Mouse (Mus musculus) thymus, postnatal 25 days (tissue): ENCODE measurements around the gene Itih5.

Experiments
- DNase-seq: peaks from one replicate; pipeline ENCODE4 v3.0.0; 2022

The Itih5 gene

GRCm38 (mm10) chr2:10169991-10170390 is 16.6 kb downstream of the Itih5 start:
- no peak for DNase-seq

- DNase-seq: no peak
Observed at GRCm38 (mm10) chr2:10193553-10193952, 40.2 kb downstream of the Itih5 start.

DNA sequence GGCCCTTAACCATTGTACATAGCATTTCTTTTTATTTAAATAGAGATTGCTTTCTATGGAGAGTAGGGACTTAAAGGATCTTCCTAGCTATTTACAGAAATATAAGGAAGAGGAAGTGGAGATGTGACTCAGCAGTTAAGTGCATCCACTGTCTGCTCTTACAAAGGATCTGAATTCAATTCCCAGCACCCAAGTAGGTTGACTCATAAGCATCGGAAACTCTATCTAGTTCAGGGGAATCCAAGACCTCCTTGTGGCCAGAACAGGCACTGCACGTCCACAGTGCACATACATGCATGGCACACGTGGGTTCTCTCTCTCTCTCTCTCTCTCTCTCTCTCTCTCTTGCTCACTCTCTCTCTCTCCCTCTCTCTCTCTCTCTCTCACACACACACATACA is 41.8 kb downstream of the Itih5 start:
- DNase-seq: no peak

DNA sequence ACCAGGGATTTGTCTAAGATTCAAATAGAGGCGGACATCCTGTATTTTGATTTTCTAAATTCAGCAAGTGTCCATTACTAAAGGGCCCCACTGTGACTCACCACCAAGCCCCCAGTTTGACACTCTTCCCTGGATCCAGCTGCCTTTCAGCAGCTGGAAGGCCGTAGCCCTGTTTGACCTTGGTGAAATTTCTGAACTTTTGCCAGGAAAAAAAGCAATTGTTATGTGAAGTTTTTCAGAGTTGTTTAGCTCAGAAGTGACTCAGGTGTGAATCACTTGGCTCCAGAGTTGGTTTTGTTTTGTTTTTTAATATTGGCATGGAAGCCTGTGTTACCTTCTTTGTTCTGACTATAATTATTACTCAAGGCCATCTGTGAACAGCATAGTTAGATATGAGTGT is 46.0 kb downstream of the Itih5 start:
- DNase-seq: no peak

DNA sequence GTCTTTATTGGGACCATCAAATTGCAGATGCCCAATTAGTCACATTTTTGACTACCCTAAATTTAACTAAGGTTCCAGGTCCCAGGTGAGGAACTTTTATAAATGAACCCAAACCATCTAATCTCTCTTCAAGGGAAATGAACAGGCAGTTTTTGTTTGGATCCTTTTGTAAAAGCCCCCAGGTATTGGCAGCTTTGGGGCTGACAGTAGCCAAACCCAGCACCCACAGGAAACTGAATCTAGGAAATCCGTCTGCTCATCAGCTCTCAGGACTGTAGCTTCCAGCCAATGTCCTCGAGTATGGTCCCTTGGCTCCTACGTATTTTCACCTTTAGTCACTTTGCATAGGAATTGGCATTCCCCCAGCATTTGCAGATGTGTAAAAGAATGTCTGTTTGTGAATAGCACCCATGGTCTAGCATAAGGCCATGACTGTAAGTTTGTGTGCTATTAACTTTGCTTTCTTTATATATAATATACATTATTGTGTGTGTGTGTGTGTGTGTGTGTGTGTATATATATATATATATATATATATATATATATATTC is 47.4 kb downstream of the Itih5 start:
- no peak for DNase-seq

GRCm38 (mm10) chr2:10204301-10204700 is 50.9 kb downstream of the Itih5 start:
- no peak for DNase-seq

GRCm38 (mm10) chr2:10213468-10213867 is 60.1 kb downstream of the Itih5 start:
- no peak for DNase-seq

- no peak for DNase-seq
Observed at GRCm38 (mm10) chr2:10215876-10216565, 62.6 kb downstream of the Itih5 start.

DNA sequence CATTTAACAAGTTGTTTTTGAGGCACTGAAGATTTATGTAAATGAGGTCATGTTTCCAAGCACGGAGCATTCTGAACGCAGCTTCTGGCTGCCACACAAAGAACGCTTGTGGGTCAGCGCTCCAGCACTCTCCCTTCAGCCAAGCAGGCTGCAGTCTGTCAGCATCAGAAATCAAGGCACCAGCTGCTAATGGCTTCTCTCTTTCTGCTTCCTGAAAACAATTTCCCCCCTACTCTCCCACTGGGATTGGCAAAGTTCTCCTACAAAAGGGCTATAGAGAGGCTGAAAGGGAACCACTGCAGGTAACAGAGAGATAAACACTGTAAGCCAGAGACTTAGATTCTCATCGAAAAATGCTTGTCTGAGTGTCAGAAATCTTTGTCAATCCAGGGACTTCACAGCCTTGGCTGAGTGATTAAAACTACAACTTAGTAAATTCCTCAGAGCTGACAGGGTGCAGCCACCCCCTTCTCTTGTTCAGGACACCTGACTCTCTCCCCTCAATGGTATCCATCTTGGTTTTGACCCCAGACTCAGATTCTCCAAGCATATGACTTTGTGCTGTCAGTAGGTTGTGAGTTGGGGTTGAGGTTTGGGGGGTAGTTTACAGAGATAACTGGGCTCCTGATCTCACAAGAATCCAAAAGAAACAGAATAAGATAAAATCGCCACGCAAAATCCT is 63.3 kb downstream of the Itih5 start:
- DNase-seq: no peak

- no peak for DNase-seq
Observed at GRCm38 (mm10) chr2:10221862-10222261, 68.5 kb downstream of the Itih5 start.

- no peak for DNase-seq
Observed at GRCm38 (mm10) chr2:10226907-10227306, 73.5 kb downstream of the Itih5 start.

GRCm38 (mm10) chr2:10231971-10232370 is 78.6 kb downstream of the Itih5 start:
- no peak for DNase-seq

GRCm38 (mm10) chr2:10236554-10236953 is 83.2 kb downstream of the Itih5 start:
- DNase-seq: no peak

DNA sequence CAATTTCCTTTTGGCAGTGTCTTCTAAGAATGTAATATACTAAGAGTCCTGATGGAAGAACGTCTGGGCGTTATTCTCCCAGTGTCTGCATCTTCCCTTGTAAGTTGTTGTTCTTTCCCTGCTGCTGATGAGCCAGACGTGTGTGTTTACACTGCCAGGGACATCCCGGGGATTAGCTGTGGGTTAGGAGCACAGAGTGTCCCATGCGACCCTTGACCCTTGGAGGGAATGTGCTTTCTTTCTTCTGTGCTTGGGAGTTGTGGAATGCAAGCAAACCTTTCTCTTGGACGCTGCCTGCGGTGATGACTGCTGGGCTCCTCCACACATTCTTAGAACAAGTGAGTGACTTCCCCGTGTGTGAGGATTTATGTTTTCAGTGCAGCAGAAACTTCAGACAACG is 89.6 kb downstream of the Itih5 start:
- no peak for DNase-seq

GRCm38 (mm10) chr2:10250441-10250840 is 97.1 kb downstream of the Itih5 start:
- DNase-seq: no peak

GRCm38 (mm10) chr2:10250926-10251325 is 97.6 kb downstream of the Itih5 start:
- no peak for DNase-seq

- no peak for DNase-seq
Observed at GRCm38 (mm10) chr2:10251466-10251865, 98.1 kb downstream of the Itih5 start.

- DNase-seq: no peak
Observed at GRCm38 (mm10) chr2:10252016-10252415, 98.6 kb downstream of the Itih5 start.

DNA sequence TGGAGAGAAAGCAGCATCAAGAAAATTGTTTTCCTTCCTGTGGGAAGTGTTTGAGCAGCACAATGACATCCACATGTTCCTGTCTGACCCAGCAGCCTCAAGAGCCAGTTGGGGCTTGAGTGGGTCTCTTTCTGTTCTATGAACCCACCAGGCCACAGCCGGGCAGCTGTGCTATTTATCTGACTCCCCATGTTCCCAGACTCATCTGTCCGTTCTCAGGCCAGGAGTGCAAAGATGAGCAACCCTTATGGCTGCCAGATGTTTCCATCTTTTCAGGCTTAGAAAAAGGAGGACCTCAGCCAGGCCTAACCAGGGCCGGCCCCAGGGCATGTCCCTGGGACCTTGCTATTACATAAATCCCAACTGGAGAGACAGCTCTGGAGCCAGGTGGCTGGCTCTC is 100.0 kb downstream of the Itih5 start:
- no peak for DNase-seq

GRCm38 (mm10) chr2:10256949-10257348 is 103.6 kb downstream of the Itih5 start:
- DNase-seq: no peak

DNA sequence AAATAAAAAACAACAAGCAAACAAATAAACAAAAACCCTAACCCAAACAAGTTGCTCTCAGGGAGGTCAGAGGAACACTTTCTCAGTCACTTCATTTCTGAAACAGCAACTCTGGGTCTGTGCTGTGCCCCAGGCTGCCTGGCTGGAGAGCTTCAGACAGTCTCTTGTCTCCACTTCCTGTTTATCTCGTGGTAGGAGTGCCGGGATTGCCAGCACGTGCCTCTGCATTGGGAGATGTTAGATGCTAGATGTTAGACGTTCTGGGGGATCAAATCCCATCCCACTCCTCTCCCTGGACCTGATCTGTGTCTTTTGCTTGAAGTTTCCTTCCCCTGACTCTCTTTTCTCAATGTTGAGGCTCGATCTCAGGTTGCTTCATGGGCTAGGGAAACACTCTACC is 104.9 kb downstream of the Itih5 start:
- DNase-seq: no peak

DNA sequence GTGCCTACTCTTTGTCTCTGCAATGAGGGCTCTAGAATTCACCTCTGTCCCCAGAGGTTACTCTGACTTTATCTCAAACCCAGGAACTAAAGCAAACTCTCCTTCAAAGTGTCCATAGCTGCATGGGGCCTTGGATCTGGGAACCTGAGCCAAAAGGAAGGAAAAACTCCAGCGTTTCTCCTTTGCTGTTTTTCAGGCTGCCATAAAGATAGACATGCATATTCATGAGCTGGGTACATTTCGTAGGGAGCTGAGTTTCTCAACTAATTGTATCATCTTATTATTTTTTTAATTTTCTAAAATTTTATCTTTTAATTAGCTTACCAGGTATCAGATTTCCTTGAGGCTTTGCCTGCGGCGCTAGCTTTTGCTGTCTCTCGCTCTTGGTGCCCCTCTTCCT is 106.7 kb downstream of the Itih5 start:
- DNase-seq: no peak

GRCm38 (mm10) chr2:10261337-10261736 is 108.0 kb downstream of the Itih5 start:
- DNase-seq: no peak

GRCm38 (mm10) chr2:10262722-10263121 is 109.4 kb downstream of the Itih5 start:
- DNase-seq: no peak
